Mouse (Mus musculus) right cerebral cortex, adult 18-20 months (tissue): ENCODE measurements at regions not wholly inside any gene's neighbourhood (a gene's known extent, or its start where the extent isn't known, plus 50 kb on each side); places are given as distances from the start of the nearest gene placed in this dataset.
"Not testable (repeated sequence)": the region's sequence is repeated elsewhere in the genome, so short reads cannot be mapped to it uniquely, and the experiment has no call there.

Source experiments
- DNase-seq: peaks from one replicate; pipeline ENCODE4 v3.0.0; 2022; ENCODE audit warnings: mixed read lengths

DNA sequence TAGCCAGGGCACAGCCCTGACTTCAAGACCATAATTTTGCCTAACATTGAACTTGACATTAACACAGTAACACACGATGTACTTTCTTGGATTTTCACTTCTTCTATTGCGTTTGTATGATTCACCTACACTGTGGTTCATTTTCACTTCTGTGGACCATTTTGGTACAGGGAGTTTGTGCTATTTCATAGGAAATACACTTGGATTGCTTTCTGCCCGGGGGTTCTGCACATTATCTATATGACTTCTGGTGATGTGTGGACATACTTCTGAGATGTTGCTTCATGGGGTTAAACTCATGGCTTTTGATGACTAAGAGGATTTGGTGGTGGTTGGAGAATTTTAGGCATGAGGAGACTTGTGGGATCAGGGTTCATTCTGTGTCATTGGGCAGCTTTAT is 640.4 kb upstream of the Gm19410 start:
- no peak for DNase-seq

DNA sequence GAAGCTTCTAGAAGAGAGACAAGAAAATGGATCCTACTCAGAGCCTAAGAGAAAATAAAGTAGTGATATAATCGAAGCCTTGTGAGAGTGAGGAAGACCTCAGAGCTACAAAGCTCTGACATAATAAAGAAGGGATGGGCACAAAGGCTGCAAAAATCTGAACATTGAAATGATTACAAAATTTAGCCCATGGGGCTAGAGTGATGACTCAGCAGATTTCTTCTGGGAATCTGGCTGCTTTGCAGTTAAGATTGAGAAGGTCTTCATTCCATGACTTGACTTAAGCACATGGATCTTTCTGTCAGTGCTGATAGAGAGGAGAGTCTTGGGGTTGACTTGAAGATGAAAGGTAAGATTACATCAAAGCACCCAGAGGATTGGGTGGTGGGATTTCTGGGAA is 633.3 kb upstream of the Gm19410 start:
- DNase-seq: no peak

DNA sequence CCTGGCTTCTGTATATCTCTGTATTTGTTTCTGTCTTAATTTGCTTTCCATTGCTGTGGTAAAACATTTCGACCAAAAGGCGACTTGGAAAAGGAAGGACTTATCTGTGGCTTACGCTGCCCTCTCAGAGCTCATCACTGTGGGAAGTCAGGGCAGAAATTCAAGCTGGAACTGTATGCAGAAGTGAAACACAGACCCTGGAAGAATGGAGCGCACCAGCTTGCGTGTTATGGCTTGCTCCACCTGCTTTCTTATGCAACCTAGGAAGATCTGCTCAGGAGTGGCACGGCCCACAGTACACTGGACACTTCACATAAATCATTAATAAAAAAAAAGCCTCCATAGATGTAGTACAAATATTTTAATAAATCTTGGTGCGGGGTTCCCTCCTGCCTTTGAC is 630.0 kb upstream of the Gm19410 start:
- no peak for DNase-seq

DNA sequence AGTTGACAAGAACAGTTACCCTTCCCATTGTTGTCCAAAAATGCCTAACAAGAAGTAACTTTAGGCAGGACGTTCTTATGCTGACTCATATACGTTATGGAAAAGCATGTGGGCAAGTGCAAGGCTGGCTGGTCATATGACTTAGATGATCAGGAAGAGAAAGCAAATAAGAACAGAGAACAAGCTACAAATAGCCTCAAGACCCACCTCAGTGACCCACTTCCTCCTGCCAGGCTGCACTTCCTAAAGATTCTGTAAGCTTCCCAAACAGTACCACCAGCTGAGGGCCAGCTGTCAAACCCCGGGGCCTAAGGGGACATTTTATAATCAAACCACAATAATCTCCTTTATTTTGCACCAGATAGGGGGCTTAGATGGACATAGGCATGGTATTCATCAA is 628.9 kb upstream of the Gm19410 start:
- DNase-seq: no peak

DNA sequence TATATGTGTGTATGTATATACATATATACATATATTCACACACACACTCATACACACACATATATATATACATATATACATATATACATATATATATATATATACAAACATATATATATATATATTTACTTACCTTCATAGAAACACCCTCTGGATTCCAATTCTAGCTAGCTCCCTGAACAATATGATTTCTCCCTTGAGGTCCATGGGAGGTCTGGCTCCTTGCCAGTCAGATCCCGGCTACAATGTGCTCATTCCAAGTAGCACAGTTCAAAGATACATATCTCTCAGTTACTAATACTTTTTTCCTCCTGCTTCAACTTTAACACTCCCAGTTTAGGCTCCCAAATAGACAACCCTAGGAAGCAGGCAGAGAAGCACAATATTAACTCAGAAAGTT is 624.8 kb upstream of the Gm19410 start:
- no peak for DNase-seq

DNA sequence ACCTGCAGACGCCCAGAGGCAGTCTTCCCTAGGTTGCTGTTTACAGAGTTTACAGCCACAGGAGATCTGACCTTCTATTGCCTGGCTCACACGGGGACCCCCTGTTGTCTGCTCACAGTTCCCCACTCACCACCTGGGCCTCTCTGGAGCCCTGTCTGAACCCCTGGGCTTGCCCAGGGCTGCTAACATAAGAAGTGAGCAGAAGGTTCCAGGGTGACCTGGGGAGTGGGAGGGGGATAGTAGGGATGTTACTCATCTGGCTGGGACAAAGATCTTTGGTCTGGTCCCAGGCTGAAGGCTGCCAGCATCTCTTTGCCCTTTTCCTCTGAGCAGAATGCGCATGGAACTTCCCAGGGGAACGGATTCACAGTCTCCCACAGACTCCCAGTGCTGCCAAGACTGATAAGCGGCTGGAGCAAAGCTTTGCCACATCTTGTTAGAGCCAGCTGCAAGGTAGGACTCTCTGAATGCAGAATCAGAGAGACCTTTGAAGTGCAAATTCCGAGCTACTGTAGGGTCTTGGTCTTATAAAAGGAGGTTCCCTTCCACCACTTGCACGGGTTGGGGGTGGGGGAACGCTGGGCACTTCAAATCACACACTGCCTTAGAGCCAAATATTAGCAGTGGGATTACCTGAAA is 622.5 kb upstream of the Gm19410 start:
- DNase-seq: no peak

DNA sequence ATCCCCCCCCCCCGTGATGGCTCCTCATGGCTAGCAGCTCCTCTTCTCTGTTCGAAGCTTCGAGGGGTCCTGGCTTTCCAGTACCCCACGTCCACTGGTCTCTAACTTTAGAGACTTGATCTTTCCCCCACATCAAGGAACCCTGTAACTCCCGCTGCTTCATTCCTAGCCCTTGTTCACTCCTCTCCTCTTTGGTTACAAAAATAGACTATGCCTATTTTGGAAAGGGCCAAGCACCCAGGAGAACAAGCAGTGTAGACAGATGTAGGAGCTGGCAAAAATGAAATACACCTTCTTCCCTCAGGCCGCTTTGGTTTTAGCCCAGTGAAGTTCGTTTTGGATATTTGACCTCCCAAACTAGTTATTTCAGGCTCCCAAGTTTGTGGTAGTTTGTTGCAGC is 621.9 kb upstream of the Gm19410 start:
- no peak for DNase-seq

DNA sequence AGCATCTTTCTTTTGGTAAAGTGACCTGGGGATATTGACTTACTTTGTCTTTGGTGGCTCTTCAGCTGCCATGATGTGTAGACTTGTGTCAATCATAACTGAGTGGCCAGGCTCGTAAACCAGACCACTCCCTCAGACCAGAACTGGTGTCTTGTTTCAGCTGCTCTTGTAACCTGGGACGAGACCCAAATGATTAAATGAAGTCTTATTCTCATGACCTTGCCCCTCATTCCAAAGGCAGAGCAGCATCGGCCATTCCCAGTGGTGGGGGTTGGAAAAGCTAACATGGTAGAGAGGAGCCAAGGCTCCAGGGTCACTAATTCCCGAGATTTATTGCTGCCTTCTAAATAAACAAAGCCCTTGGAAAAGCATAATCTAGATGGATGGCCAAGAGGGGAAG is 621.2 kb upstream of the Gm19410 start:
- DNase-seq: no peak

DNA sequence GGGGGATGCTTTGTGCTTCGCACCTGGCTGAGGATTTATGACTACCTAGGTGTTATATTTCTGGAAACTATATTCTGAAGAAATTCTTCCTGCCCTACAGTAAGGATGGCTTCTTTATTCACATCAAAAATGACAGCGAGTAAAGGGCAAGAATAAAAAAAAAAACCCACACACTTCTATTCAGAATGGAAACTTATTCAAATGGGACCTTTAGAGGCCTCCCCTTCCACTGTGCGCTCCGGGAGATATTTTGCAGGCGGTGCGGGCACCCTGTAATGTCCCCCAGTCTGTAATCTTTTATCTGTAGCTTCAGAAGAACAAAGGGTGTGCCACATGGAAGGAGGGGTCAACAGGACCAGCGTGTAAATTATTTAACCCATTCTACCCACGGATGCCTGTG is 618.1 kb upstream of the Gm19410 start:
- DNase-seq: no peak

DNA sequence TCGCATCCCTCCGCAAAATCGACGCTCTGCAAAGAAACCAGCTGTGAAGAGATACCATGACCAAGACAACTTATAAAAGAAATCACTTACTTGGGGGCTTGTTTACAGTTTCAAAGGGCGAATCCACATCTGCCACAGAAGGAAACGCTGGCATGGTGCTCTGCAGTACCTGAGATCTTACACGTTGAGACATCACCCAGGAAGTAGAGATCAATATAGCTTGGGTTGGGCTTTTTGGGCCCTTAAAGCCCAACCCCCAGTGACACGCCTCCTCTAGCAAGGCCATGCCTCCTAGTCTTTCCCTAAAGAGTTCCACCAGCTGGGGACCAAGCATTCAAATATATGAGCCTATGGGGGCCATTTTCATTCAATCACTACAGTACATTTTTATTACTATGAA is 617.6 kb upstream of the Gm19410 start:
- no peak for DNase-seq

DNA sequence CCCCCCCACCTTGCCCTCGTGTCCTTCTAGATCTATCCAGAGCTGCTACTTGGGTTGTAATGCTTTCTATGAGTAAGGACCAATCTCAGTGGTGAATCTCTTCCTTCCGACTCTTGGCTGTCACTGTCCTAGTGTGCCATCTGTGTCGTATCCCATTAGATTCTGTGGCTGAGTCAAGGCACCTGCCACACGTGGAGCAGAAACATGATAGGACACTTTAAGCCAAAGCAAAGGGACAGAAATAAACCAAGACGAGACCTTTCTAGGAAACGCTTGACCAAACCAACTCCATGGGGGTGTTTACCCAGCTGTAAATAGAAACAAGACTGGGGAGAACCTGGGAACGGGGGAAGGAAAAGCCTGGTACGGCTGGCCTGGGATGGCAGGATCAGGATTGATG is 613.0 kb upstream of the Gm19410 start:
- no peak for DNase-seq

DNA sequence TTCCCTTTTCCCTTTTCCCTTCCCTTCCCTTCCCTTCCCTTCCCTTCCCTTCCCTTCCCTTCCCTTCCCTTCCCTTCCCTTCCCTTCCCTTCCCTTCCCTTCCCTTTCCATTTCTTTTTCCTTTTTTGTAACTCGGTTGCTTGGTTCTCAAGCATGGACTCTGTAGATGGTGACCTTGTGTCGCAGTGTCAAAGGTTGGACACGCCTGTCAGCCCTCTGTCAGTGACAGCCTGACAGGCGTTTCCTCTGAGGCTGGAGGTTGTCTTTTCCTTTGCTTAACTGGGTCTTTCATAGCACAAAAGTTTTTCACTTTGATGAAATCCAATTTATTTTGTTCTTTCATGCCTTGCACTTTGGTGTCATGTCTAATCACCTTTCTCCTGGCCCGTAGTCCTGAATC is 609.3 kb upstream of the Gm19410 start:
- no peak for DNase-seq

DNA sequence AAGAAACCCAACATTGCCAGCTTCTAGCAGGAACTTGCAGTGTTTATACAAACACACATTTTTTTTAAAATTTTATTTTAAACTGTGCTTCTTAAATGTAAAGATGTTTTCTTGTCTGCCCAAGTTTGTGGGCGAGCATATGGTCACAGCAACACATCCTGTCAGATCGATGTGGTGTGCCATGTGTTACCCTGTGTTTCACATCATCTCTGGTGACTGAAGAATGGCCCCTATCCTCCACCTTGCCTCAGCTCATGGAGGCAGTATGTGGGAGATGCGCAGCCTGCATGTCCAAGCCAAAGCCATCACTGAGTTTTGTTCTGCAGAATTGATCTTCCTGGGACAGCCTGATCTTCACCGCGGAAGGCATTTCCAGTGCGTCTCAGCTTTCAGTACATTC is 607.9 kb upstream of the Gm19410 start:
- peak; percentile 34 for DNase-seq

DNA sequence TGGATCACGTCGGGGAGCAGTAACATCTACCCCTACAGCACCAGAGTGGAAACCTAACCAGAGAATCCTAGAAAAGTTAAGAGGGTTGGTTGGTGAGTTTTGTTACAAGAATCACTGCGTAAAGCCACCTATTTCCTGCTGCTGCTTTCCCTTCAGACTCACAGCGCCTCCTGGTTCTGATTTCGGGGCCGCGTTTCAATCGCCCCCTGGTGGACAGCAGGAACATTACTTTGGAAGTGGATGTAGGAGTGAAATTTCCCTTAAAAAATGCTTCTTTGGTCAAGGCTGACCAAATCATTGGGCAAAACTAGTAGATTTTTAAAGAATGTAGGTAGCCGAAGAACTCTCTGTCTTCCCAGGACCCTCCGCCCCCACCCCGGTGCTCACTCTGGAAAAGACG is 606.3 kb upstream of the Gm19410 start:
- DNase-seq: peak; percentile 73

DNA sequence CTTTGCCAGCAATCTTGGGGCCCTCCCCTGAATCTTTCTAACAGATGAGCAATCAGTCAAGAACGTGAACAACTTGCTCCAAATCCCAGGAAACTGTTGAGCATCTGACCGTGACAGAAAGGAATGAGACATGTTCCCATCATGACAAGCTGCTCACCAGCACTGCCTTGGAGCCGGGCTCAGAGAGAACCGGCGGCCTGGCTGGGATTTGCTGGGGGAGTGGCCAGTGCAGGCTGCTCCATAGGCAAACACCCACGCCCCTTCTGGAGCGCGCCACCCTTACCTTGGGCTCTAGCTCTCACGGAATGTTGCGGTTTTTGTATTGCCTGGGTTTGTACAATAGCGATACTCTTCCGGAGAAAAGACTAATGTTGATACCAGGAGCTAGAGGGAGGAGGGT is 605.4 kb upstream of the Gm19410 start:
- no peak for DNase-seq

DNA sequence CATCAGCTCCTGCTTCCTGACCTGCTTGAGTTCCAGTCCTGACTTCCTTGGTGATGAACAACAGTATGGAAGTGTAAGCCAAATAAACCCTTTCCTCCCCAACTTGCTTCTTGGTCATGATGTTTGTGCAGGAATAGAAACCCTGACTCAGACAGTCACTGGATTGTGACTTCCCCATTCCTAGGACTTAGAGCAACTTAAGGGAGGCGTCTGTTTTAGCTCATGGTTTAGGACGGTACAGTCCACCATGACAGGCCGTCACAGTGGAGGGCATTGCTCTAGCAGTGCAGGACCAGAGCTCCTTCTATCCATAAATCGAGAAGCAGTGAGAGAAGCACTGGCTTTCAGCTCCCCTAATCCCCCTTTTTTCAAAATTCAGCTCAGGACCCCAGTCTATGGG is 603.4 kb upstream of the Gm19410 start:
- DNase-seq: not testable (repeated sequence)

DNA sequence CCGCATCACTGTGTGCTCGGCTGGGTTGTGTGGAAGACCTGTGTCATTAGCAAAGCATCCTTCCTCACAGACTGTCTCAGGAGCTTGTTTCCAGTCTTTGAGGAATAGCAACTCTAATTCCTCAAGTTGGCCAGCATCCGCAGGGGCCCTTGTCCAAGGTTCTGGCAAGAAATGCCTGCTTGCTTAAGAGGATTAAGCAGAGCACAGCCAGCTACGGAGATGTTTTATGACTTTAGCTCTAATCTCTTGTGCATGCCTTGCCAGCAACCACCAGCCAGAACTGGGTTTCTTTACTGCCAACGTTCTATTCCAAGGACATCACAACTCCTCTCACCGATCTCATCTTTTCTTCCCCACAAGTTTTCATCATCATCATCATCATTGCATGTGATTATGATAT is 599.0 kb upstream of the Gm19410 start:
- DNase-seq: no peak

DNA sequence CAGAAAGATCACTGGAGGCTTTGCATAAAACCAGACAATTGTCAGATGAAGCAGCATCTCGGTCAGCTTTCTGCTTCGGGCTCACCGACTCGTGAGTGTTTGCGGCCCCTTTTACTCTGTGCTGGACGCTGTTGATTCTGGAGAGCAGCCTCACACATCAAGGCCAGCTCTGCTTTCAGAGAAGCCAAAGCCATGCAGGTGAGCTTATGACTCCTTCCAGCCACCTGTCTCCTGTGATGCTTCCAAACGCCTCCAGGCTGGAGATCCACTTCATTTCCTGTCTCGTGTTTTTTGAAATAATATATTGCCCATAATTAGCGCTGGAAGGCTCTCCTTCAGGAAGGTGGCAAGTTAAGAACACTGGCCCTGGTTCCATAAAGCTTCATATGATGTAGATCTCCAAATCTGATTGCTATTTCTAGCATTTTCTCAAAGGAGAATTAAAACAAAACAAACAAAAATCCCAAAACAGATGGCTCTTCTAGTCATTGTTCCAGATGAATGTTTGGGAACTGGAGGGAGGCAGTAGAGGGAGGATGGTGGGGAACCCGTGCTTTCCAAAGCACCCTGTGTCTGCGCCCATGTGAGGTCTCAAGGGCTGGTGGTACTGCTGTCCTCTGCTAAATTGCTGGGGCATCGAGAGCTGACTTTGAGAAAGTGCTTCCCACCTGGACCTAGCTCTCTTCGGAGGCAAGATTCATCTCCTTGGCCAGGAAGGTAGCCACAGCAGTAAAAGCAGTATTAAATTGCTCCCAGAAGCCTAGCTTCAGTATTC is 593.9 kb upstream of the Gm19410 start:
- DNase-seq: no peak

DNA sequence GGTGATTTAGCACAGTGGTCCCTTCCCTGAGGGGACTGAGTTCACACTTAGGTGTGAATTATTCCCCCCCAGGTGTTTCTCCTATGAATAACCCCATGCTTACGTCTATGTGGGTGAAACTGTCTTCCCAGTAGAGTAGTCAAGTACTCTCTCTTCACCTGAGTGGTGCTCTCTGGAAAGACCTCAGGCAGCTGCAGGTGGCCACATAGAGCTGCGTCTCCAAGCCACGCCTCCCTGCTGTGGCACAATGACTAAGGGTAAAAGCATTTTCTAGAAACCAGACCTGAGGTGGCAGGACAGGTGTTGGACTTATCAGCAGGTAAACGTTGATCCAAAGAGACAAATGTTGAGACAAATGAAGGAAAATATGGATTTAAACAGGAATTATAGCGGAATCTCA is 588.3 kb upstream of the Gm19410 start:
- DNase-seq: no peak

DNA sequence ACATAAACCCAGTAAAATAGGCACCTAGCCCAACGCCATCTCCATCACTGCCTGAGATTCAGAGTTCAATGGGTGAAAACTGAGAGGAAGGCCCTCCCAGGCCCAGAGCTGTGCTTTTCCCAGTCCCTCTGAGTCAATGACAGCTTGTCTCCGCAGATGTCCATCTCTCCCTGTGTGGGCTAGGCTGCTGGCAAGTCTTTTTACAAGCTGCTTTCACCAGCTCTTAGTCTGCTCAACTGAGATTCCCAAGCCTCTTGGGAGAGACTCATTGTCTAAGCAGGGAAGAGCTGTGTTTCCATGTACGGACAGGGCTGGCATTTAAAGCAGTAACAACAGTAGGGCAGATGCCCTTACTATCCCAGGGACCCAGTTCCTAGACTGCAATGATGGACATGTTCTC is 585.5 kb upstream of the Gm19410 start:
- DNase-seq: peak; percentile 46

DNA sequence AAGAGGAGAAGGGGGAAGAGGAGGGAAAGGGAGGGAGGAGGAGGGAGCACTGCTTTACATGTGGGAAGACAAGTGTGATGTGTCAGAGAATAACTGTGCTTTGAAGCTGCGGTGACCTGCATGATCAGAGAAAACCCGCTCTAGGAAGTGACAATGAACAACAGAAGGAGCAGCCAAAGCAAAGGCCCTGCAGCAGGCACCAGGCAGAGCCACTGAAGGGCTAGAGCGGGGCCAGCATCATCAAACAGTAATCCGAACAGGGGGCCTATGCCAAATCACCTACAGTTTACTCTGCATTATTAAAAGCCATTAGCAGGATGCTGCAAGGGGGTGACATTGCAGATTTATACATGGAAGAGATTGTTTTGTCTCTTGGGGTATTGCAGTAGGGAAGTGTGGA is 583.4 kb upstream of the Gm19410 start:
- no peak for DNase-seq

DNA sequence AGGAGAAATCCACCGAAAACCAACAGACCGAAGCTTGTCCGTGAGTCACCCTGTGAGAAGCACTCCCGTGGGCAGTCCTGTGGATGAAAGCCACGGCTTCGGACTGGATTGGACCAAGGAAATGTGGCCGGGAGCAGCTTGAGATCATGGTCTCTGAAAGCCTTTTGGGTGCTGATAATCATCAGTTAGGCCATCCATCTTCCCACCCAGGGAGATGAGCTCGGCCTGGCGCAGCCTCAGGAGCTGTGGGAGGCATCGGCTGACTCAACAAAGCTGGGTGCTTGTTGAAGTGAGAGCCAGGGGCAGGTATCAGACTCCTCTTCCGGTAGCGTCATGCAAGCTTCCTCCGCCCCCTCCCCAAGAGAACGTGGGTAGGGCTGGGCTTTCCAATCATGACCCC is 582.2 kb upstream of the Gm19410 start:
- DNase-seq: peak; percentile 25

DNA sequence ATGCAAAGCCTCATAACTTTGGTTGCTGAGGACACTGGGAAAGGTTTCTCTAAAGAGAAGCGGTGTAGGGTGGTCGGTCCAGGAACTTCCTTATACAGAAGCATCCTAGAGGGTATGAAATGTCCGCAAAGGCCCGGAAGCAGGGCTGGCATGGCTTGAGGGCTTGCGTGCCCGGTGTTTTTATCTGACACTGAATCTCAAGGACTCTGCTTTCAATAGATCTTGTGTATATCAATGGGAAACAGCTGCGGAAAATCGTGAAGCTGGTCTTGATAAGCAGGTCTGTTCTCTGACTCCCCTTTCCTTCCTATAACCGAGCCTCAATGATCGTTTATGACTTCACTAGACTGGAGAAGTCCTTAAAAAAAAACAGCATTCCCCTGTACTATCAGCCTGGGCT is 580.4 kb upstream of the Gm19410 start:
- DNase-seq: no peak

DNA sequence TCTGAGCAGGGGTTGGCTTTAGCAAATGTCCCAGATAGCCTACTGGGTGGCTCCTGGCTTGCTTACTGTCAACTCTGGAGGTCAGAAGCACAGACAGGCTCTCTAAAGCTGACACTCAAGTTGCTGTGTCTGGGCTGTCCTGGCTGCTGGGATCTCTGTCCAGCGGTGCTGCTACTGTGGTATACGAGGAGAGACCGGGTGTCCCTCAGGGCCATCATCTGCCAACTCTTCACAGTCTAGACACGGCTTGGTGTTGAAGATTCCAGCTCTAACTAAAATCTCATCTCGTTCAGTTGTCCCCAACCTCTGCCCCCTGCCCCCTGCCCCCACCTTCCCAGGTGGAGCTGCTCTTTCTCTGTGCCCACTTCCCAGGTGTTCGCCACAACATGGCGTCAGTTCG is 577.1 kb upstream of the Gm19410 start:
- no peak for DNase-seq

DNA sequence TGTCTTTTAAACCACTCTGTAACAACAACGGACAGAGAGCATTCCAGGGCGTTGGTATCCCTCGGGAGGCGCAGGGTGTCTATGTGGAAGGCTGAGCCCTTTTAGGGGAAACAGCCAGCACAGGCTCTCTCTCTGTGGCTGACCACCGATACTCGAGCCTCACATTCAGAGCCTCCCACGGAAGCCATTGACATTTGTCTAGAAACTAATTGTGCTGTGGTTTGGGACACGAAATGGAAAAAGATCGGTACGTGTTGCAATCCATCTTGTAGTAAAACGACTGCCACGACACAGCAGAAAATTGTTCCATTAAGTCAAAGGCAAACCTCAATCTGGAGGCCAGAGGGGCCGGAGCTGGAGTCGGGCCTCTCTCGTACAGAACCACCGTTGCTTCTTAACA is 575.9 kb upstream of the Gm19410 start:
- DNase-seq: no peak
